In genomic region chr15:78456051-78456450, GRCm38 (mm10) we compare ENCODE assay signal across 16 mouse cellular contexts. TPM values are rescaled to one million over a fixed set of nuclear protein-coding genes. Genes with fewer than 3 reads are reported as not detected.
DNase-seq lines count a peak whose midpoint lies in the region; ATAC-seq and TF ChIP-seq lines count a peak whose summit lies in the region.
"Had no signal": no experiment of that assay in that cellular context is flagged by ENCODE, and none has a peak within 500 bp of the region (broad histone marks: within the 10 kb centered on the region; RNA-seq: fewer than 3 reads in every experiment).

No protein-coding gene starts in this region.

- TF ChIP-seq CTCF in liver, postnatal 0 days (IDR thresholded peaks at IDR 0.05; ENCODE audit: low read depth), result no peak

- WGBS in hindbrain, embryonic 12.5 days, result 54% methylated on average over 7 of the region's 7 CpGs
- 67% methylated on average over 7 of the region's 7 CpGs for WGBS in hindbrain, embryonic 10.5 days
- 55% methylated on average over 7 of the region's 7 CpGs for WGBS in liver, postnatal 0 days (ENCODE audit: insufficient replicate concordance)

- TF ChIP-seq EP300 in liver, postnatal 0 days (IDR thresholded peaks at IDR 0.05; ENCODE audit: low read depth), result no peak

- no peak overlapping the region for H3K4me2 ChIP-seq in hindbrain, embryonic 12.5 days (replicated peaks)
- H3K4me2 ChIP-seq in liver, postnatal 0 days (ENCODE audit: low read depth, low read length), result no peak overlapping the region
- H3K4me2 ChIP-seq: forebrain, embryonic 15.5 days; heart, embryonic 13.5 days; limb, embryonic 13.5 days; lung, embryonic 15.5 days; midbrain, embryonic 13.5 days had no signal

- intact Hi-C loops in heart, postnatal 14 days (cut with DNase I), result no loop called here

- peak; percentile 25 for DNase-seq in adrenal gland, adult 2 months
- DNase-seq in adrenal gland, postnatal 25 days, result no peak
- no peak for DNase-seq in hindbrain, embryonic 10.5 days (ENCODE audit: low spot score)
- DNase-seq in liver, postnatal 0 days, result peak; percentile 50
- no peak for DNase-seq in liver
- DNase-seq in heart, postnatal 14 days, result no peak
- DNase-seq in heart, postnatal 4 days, result no peak
- DNase-seq: thymus, postnatal 25 days had no signal

- no peaks in the 10 kb centered on the region for H3K27me3 ChIP-seq in hindbrain, embryonic 12.5 days
- H3K27me3 ChIP-seq in hindbrain, embryonic 10.5 days (ENCODE audit: insufficient read depth, poor library complexity, severe bottlenecking), result no peaks in the 10 kb centered on the region
- no peaks in the 10 kb centered on the region for H3K27me3 ChIP-seq in liver, postnatal 0 days (ENCODE audit: insufficient read depth, low read length)
- H3K27me3 ChIP-seq: forebrain, embryonic 15.5 days; heart, embryonic 13.5 days; limb, embryonic 13.5 days; lung, embryonic 15.5 days; midbrain, embryonic 13.5 days had no signal

- H3K9me3 ChIP-seq in hindbrain, embryonic 12.5 days (replicated peaks), result no peaks in the 10 kb centered on the region
- H3K9me3 ChIP-seq in hindbrain, embryonic 10.5 days, result no peaks in the 10 kb centered on the region
- H3K9me3 ChIP-seq in liver, postnatal 0 days (ENCODE audit: low read length), result no peaks in the 10 kb centered on the region
- H3K9me3 ChIP-seq: forebrain, embryonic 15.5 days; heart, embryonic 13.5 days; limb, embryonic 13.5 days; lung, embryonic 15.5 days; midbrain, embryonic 13.5 days had no signal

- no peak overlapping the region for H3K27ac ChIP-seq in hindbrain, embryonic 12.5 days
- H3K27ac ChIP-seq in hindbrain, embryonic 10.5 days, result no peak overlapping the region
- H3K27ac ChIP-seq in liver, postnatal 0 days (ENCODE audit: low read depth), result peak overlapping the region; percentile 48; the same call in 1 of the 2 replicates
- H3K27ac ChIP-seq: forebrain, embryonic 15.5 days; heart, embryonic 13.5 days; left cerebral cortex, adult 2 months; limb, embryonic 13.5 days; lung, embryonic 15.5 days; midbrain, embryonic 13.5 days had no signal

- H3K4me3 ChIP-seq in hindbrain, embryonic 12.5 days, result no peak overlapping the region
- H3K4me3 ChIP-seq in hindbrain, embryonic 10.5 days, result no peak overlapping the region
- no peak overlapping the region for H3K4me3 ChIP-seq in liver, postnatal 0 days (ENCODE audit: low read depth, low read length)
- H3K4me3 ChIP-seq: forebrain, embryonic 15.5 days; heart, embryonic 13.5 days; left cerebral cortex, adult 2 months; limb, embryonic 13.5 days; lung, embryonic 15.5 days; midbrain, embryonic 13.5 days had no signal

- no peaks in the 10 kb centered on the region; the same call in none of the 2 replicates for H3K4me1 ChIP-seq in hindbrain, embryonic 12.5 days
- H3K4me1 ChIP-seq in hindbrain, embryonic 10.5 days (replicated peaks), result peaks cover 10% of the 10 kb centered on the region
- H3K4me1 ChIP-seq in liver, postnatal 0 days (ENCODE audit: insufficient read depth), result no peaks in the 10 kb centered on the region; the same call in 1 of the 2 replicates
- H3K4me1 ChIP-seq: forebrain, embryonic 15.5 days; lung, embryonic 15.5 days; midbrain, embryonic 13.5 days had no signal

- H3K9ac ChIP-seq in hindbrain, embryonic 12.5 days, result peak overlapping the region; percentile 18; the same call in 1 of the 2 replicates
- no peak overlapping the region for H3K9ac ChIP-seq in liver, postnatal 0 days (replicated peaks)
- H3K9ac ChIP-seq: forebrain, embryonic 15.5 days; limb, embryonic 13.5 days; lung, embryonic 15.5 days; midbrain, embryonic 13.5 days had no signal

- H3K36me3 ChIP-seq in hindbrain, embryonic 12.5 days, result no peaks in the 10 kb centered on the region
- no peaks in the 10 kb centered on the region for H3K36me3 ChIP-seq in hindbrain, embryonic 10.5 days
- peaks cover 3% of the 10 kb centered on the region; the same call in 1 of the 2 replicates for H3K36me3 ChIP-seq in liver, postnatal 0 days (replicated peaks; ENCODE audit: insufficient read depth, low read length)
- H3K36me3 ChIP-seq: forebrain, embryonic 15.5 days; heart, embryonic 13.5 days; limb, embryonic 13.5 days; lung, embryonic 15.5 days; midbrain, embryonic 13.5 days had no signal

- ATAC-seq in hindbrain, embryonic 12.5 days (ENCODE audit: low FRiP score), result no peak
- peak; percentile 89 for ATAC-seq in liver, postnatal 0 days
- ATAC-seq: forebrain, embryonic 15.5 days; midbrain, embryonic 13.5 days had no signal

RNA-seq across cellular contexts. Expression of gene Tmprss6, which starts 12.4 kb away (rescaled TPM):
- total RNA-seq in adrenal gland, adult 2 months (2021), result 1 to 10 TPM in 1 of 2 experiments, under 1 TPM in 1; 0.59 to 3.3 TPM
- 3.5 and 4.7 TPM in 2 replicates for polyA plus RNA-seq in adrenal gland, adult 2 months (2012; rRNA removed)
- total RNA-seq in adrenal gland, postnatal 25 days (2021), result 1.9 and 4.9 TPM in 2 replicates
- polyA plus RNA-seq in hindbrain, embryonic 12.5 days (2016; fragmentation: Nextera tagmentation; extraction: Ambion mirVana), result 0.14 TPM in 1 of 2 replicates, not detected in the other
- not detected in 2 replicates for polyA plus RNA-seq in hindbrain, embryonic 10.5 days (2016; fragmentation: Nextera tagmentation; extraction: Ambion mirVana)
- 73.4 and 80.3 TPM in 2 replicates for polyA plus RNA-seq in liver, postnatal 0 days (2015; fragmentation: Nextera tagmentation; extraction: Ambion mirVana)
- total RNA-seq in heart, postnatal 14 days (2021), result not detected
- total RNA-seq in heart, postnatal 4 days (2021), result not detected

RNA-seq across cellular contexts. Expression of gene Kctd17, which starts 27.7 kb away (rescaled TPM):
- total RNA-seq in adrenal gland, adult 2 months (2021), result 100 to 1,000 TPM in 1 of 2 experiments, 10 to 100 TPM in 1; 81.6 to 102 TPM
- 344 and 374 TPM in 2 replicates for polyA plus RNA-seq in adrenal gland, adult 2 months (2012; rRNA removed)
- 73.5 and 84.3 TPM in 2 replicates for total RNA-seq in adrenal gland, postnatal 25 days (2021)
- 79.8 and 85.2 TPM in 2 replicates for polyA plus RNA-seq in hindbrain, embryonic 12.5 days (2016; fragmentation: Nextera tagmentation; extraction: Ambion mirVana)
- polyA plus RNA-seq in hindbrain, embryonic 10.5 days (2016; fragmentation: Nextera tagmentation; extraction: Ambion mirVana), result 66.4 and 73.5 TPM in 2 replicates
- polyA plus RNA-seq in liver, postnatal 0 days (2015; fragmentation: Nextera tagmentation; extraction: Ambion mirVana), result 6.0 and 6.1 TPM in 2 replicates
- total RNA-seq in heart, postnatal 14 days (2021), result 10 to 100 TPM; 53.9 to 54.3 TPM
- 10 to 100 TPM; 72.0 to 74.8 TPM for total RNA-seq in heart, postnatal 4 days (2021)

RNA-seq across cellular contexts. Expression of gene Il2rb, which starts 39.0 kb away (rescaled TPM):
- total RNA-seq in adrenal gland, adult 2 months (2021), result 1 to 10 TPM; 1.3 to 1.5 TPM
- polyA plus RNA-seq in adrenal gland, adult 2 months (2012; rRNA removed), result 3.8 and 4.9 TPM in 2 replicates
- total RNA-seq in adrenal gland, postnatal 25 days (2021), result 0.48 and 0.58 TPM in 2 replicates
- 0.07 and 0.14 TPM in 2 replicates for polyA plus RNA-seq in hindbrain, embryonic 12.5 days (2016; fragmentation: Nextera tagmentation; extraction: Ambion mirVana)
- polyA plus RNA-seq in hindbrain, embryonic 10.5 days (2016; fragmentation: Nextera tagmentation; extraction: Ambion mirVana), result not detected in 2 replicates
- 2.0 and 2.1 TPM in 2 replicates for polyA plus RNA-seq in liver, postnatal 0 days (2015; fragmentation: Nextera tagmentation; extraction: Ambion mirVana)
- under 1 TPM; 0.07 to 0.20 TPM for total RNA-seq in heart, postnatal 14 days (2021)
- total RNA-seq in heart, postnatal 4 days (2021), result under 1 TPM; 0.27 to 0.41 TPM
- polyA plus RNA-seq: forebrain, embryonic 15.5 days; hindbrain, embryonic 11.5 days; midbrain, embryonic 13.5 days had no signal

RNA-seq across cellular contexts. Expression of gene Mpst, which starts 49.8 kb away (rescaled TPM):
- 10 to 100 TPM; 59.0 to 63.2 TPM for total RNA-seq in adrenal gland, adult 2 months (2021)
- polyA plus RNA-seq in adrenal gland, adult 2 months (2012; rRNA removed), result 342 and 389 TPM in 2 replicates
- total RNA-seq in adrenal gland, postnatal 25 days (2021), result 56.9 and 61.7 TPM in 2 replicates
- polyA plus RNA-seq in hindbrain, embryonic 12.5 days (2016; fragmentation: Nextera tagmentation; extraction: Ambion mirVana), result 1.7 and 1.8 TPM in 2 replicates
- polyA plus RNA-seq in hindbrain, embryonic 10.5 days (2016; fragmentation: Nextera tagmentation; extraction: Ambion mirVana), result 1.4 and 1.5 TPM in 2 replicates
- 4.3 and 7.0 TPM in 2 replicates for polyA plus RNA-seq in liver, postnatal 0 days (2015; fragmentation: Nextera tagmentation; extraction: Ambion mirVana)
- total RNA-seq in heart, postnatal 14 days (2021), result 10 to 100 TPM; 28.1 to 31.0 TPM
- 10 to 100 TPM; 21.9 to 24.9 TPM for total RNA-seq in heart, postnatal 4 days (2021)

RNA-seq across cellular contexts. Expression of gene Tst, which starts 50.3 kb away (rescaled TPM):
- 100 to 1,000 TPM; 218 to 366 TPM for total RNA-seq in adrenal gland, adult 2 months (2021)
- 391 and 410 TPM in 2 replicates for polyA plus RNA-seq in adrenal gland, adult 2 months (2012; rRNA removed)
- total RNA-seq in adrenal gland, postnatal 25 days (2021), result 246 and 299 TPM in 2 replicates
- polyA plus RNA-seq in hindbrain, embryonic 12.5 days (2016; fragmentation: Nextera tagmentation; extraction: Ambion mirVana), result 7.0 and 9.3 TPM in 2 replicates
- polyA plus RNA-seq in hindbrain, embryonic 10.5 days (2016; fragmentation: Nextera tagmentation; extraction: Ambion mirVana), result 7.7 and 10.9 TPM in 2 replicates
- polyA plus RNA-seq in liver, postnatal 0 days (2015; fragmentation: Nextera tagmentation; extraction: Ambion mirVana), result 361 and 363 TPM in 2 replicates
- total RNA-seq in heart, postnatal 14 days (2021), result 10 to 100 TPM; 11.2 to 13.7 TPM
- 10 to 100 TPM; 16.9 to 20.1 TPM for total RNA-seq in heart, postnatal 4 days (2021)

Comparison
In these comparisons a context has a peak if more than half of its experiments do, and no peak if none do; other contexts are left out.
1. DNase-seq: peak in adrenal gland, adult 2 months (single experiment) and liver, postnatal 0 days (single experiment); none in adrenal gland, postnatal 25 days (single experiment), hindbrain, embryonic 10.5 days (single experiment), liver (single experiment), heart, postnatal 14 days (0 of 2) and heart, postnatal 4 days (single experiment).